Comparison of ENCODE assay signal across 8 mouse cellular contexts in genomic region chr15:12117242-12118092, GRCm38 (mm10). TPM values are rescaled to one million over a fixed set of nuclear protein-coding genes. Genes with fewer than 3 reads are reported as not detected.
DNase-seq lines count a peak whose midpoint lies in the region; ATAC-seq and TF ChIP-seq lines count a peak whose summit lies in the region.

Gene Zfr (plus strand): TSS chr15:12117831.

- H3K27ac ChIP-seq in forebrain, embryonic 10.5 days: peak within 1 kb of the TSS; percentile 99
- peak within 1 kb of the TSS; percentile 98 for H3K27ac ChIP-seq in heart, embryonic 15.5 days
- peak within 1 kb of the TSS; percentile 43 for H3K27ac ChIP-seq in liver, embryonic 14.5 days
- peak within 1 kb of the TSS; percentile 89 for H3K27ac ChIP-seq in neural tube, embryonic 11.5 days (ENCODE audit: low read depth, low read length)
- peak within 1 kb of the TSS; percentile 97 for H3K27ac ChIP-seq in stomach, postnatal 0 days (replicated peaks)

- H3K27me3 ChIP-seq in forebrain, embryonic 10.5 days (ENCODE audit: poor library complexity, severe bottlenecking): peaks cover 10% of the 10 kb centered on the region; the same call in 1 of the 2 replicates
- no peaks in the 10 kb centered on the region for H3K27me3 ChIP-seq in heart, embryonic 15.5 days
- H3K27me3 ChIP-seq in liver, embryonic 14.5 days (ENCODE audit: control insufficient read depth, insufficient read depth, low read length): no peaks in the 10 kb centered on the region
- no peaks in the 10 kb centered on the region for H3K27me3 ChIP-seq in neural tube, embryonic 11.5 days (ENCODE audit: control insufficient read depth, insufficient read depth, low read length)
- no peaks in the 10 kb centered on the region for H3K27me3 ChIP-seq in stomach, postnatal 0 days (ENCODE audit: control insufficient read depth, insufficient read depth, low read length)

- H3K4me2 ChIP-seq in heart, embryonic 15.5 days: peak within 1 kb of the TSS; percentile 82
- H3K4me2 ChIP-seq in liver, embryonic 14.5 days (ENCODE audit: low read depth): peak within 1 kb of the TSS; percentile 72
- H3K4me2 ChIP-seq in neural tube, embryonic 11.5 days (ENCODE audit: low read depth): peak within 1 kb of the TSS; percentile 60
- H3K4me2 ChIP-seq in stomach, postnatal 0 days (replicated peaks; ENCODE audit: low read depth): peak within 1 kb of the TSS; percentile 74

- no peaks in the 10 kb centered on the region for H3K9me3 ChIP-seq in forebrain, embryonic 10.5 days
- no peaks in the 10 kb centered on the region for H3K9me3 ChIP-seq in heart, embryonic 15.5 days (replicated peaks)
- no peaks in the 10 kb centered on the region for H3K9me3 ChIP-seq in liver, embryonic 14.5 days (ENCODE audit: control insufficient read depth, low read length)
- no peaks in the 10 kb centered on the region for H3K9me3 ChIP-seq in neural tube, embryonic 11.5 days (ENCODE audit: control insufficient read depth, low read length)
- no peaks in the 10 kb centered on the region for H3K9me3 ChIP-seq in stomach, postnatal 0 days (ENCODE audit: control insufficient read depth, low read length)

- H3K4me1 ChIP-seq in forebrain, embryonic 10.5 days: peaks cover 34% of the 10 kb centered on the region
- H3K4me1 ChIP-seq in heart, embryonic 15.5 days (replicated peaks): peaks cover 29% of the 10 kb centered on the region
- peaks cover 8 to 15% of the 10 kb centered on the region in 2 experiments for H3K4me1 ChIP-seq in liver, embryonic 14.5 days (replicated peaks; ENCODE audit: control insufficient read depth in 2 of 2, insufficient read depth in 2 of 2, low read length in 1 of 2)
- no peaks in the 10 kb centered on the region for H3K4me1 ChIP-seq in neural tube, embryonic 11.5 days (ENCODE audit: control insufficient read depth, insufficient read depth, low read length)
- H3K4me1 ChIP-seq in stomach, postnatal 0 days (replicated peaks; ENCODE audit: control insufficient read depth, insufficient read depth): no peaks in the 10 kb centered on the region

- no peak for TF ChIP-seq EP300 in liver, embryonic 14.5 days (IDR thresholded peaks at IDR 0.05; ENCODE audit: low read depth)
- no peak for TF ChIP-seq EP300 in stomach, postnatal 0 days (optimal IDR thresholded peaks at IDR 0.05)

- under 1% methylated on average over 52 of the region's 59 CpGs for WGBS in forebrain, embryonic 10.5 days
- WGBS in heart, embryonic 15.5 days: under 1% methylated on average over 58 of the region's 59 CpGs
- under 1% methylated on average over 53 of the region's 59 CpGs for WGBS in liver, embryonic 14.5 days (ENCODE audit: insufficient replicate concordance)
- WGBS in neural tube, embryonic 11.5 days: 0% methylated on average over 51 of the region's 59 CpGs
- WGBS in stomach, postnatal 0 days: under 1% methylated on average over 37 of the region's 59 CpGs

- H3K9ac ChIP-seq in heart, embryonic 15.5 days: peak within 1 kb of the TSS; percentile 91
- peak within 1 kb of the TSS; percentile 87 for H3K9ac ChIP-seq in liver, embryonic 14.5 days (replicated peaks)
- H3K9ac ChIP-seq in neural tube, embryonic 11.5 days (ENCODE audit: low read length): peak within 1 kb of the TSS; percentile 98
- H3K9ac ChIP-seq in stomach, postnatal 0 days (ENCODE audit: low read length): peak within 1 kb of the TSS; percentile 99

- peaks cover 18% of the 10 kb centered on the region for H3K36me3 ChIP-seq in forebrain, embryonic 10.5 days (replicated peaks)
- no peaks in the 10 kb centered on the region; the same call in 1 of the 2 replicates for H3K36me3 ChIP-seq in heart, embryonic 15.5 days
- no peaks in the 10 kb centered on the region; the same call in 1 of the 2 replicates for H3K36me3 ChIP-seq in liver, embryonic 14.5 days (replicated peaks; ENCODE audit: control insufficient read depth, insufficient read depth, low read depth)
- H3K36me3 ChIP-seq in neural tube, embryonic 11.5 days (ENCODE audit: control insufficient read depth, insufficient read depth, low read length): no peaks in the 10 kb centered on the region
- no peaks in the 10 kb centered on the region for H3K36me3 ChIP-seq in stomach, postnatal 0 days (ENCODE audit: control insufficient read depth, insufficient read depth, low read length)

- ATAC-seq in CD4-positive, CD25-positive, alpha-beta regulatory T cell, adult 4 months: peak; percentile 79
- ATAC-seq in heart, embryonic 15.5 days (replicated peaks; ENCODE audit: insufficient number of reproducible peaks, insufficient read depth, low FRiP score, low read depth): peak; percentile 91
- ATAC-seq in liver, embryonic 14.5 days (ENCODE audit: insufficient read depth): peak; percentile 88
- peak; percentile 93 for ATAC-seq in neural tube, embryonic 11.5 days (ENCODE audit: insufficient read depth, low FRiP score, low TSS enrichment)
- peak; percentile 90 for ATAC-seq in stomach, postnatal 0 days (ENCODE audit: low FRiP score, low TSS enrichment)

- DNase-seq in c-Kit-negative CD71-positive TER-119-positive erythroid progenitor cells, embryonic 14.5 days (ENCODE audit: low read depth, low spot score): peak; percentile 81
- DNase-seq in forebrain, embryonic 10.5 days (ENCODE audit: extremely low spot score, low spot score): peak; percentile 91
- DNase-seq in kidney, postnatal 25 days: peak; percentile 92 to 96
- DNase-seq in liver, embryonic 14.5 days (ENCODE audit: low read depth in 3 of 3, low spot score in 3 of 3): peak; percentile 66 to 79 (median 68)
- peak; percentile 91 for DNase-seq in neural tube, embryonic 11.5 days (ENCODE audit: low spot score)
- DNase-seq in stomach, postnatal 0 days (ENCODE audit: low spot score): peak; percentile 92

- H3K4me3 ChIP-seq in forebrain, embryonic 10.5 days: peak within 1 kb of the TSS; percentile 99
- H3K4me3 ChIP-seq in heart, embryonic 15.5 days: peak within 1 kb of the TSS; percentile 93
- peak within 1 kb of the TSS; percentile 80 to 88 for H3K4me3 ChIP-seq in liver, embryonic 14.5 days (ENCODE audit: insufficient read depth in 1 of 2, low read depth in 2 of 2, low read length in 2 of 2)
- H3K4me3 ChIP-seq in neural tube, embryonic 11.5 days (ENCODE audit: low read depth, low read length): peak within 1 kb of the TSS; percentile 100
- peak within 1 kb of the TSS; percentile 98 for H3K4me3 ChIP-seq in stomach, postnatal 0 days (ENCODE audit: low read depth, low read length)

- peak; percentile 74 for TF ChIP-seq CTCF in liver, embryonic 14.5 days (IDR thresholded peaks at IDR 0.05; ENCODE audit: low read depth)
- TF ChIP-seq CTCF in stomach, postnatal 0 days (IDR thresholded peaks at IDR 0.05; ENCODE audit: low read depth): peak; percentile 51

RNA-seq across cellular contexts. Expression of gene Zfr, which starts in this region (rescaled TPM):
- 100 to 1,000 TPM; 189 to 227 TPM for polyA plus RNA-seq in CD4-positive, CD25-positive, alpha-beta regulatory T cell, adult 4 months (2017; shearing (Covaris generic))
- polyA plus RNA-seq in forebrain, embryonic 10.5 days (2016; fragmentation: Nextera tagmentation; extraction: Ambion mirVana): 126 and 135 TPM in 2 replicates
- 79.7 and 99.0 TPM in 2 replicates for polyA plus RNA-seq in heart, embryonic 15.5 days (2015; fragmentation: Nextera tagmentation; extraction: Ambion mirVana)
- polyA plus RNA-seq in liver, embryonic 14.5 days (2012; rRNA removed): 17.8 and 21.8 TPM in 2 replicates
- polyA plus RNA-seq in liver, embryonic 14.5 days (2014; fragmentation: Nextera tagmentation; extraction: Ambion mirVana): 42.2 and 49.5 TPM in 2 replicates
- 153 and 156 TPM in 2 replicates for polyA plus RNA-seq in neural tube, embryonic 11.5 days (2014; fragmentation: Nextera tagmentation; extraction: Ambion mirVana)
- 40.5 and 52.9 TPM in 2 replicates for polyA plus RNA-seq in stomach, postnatal 0 days (2015; fragmentation: Nextera tagmentation; extraction: Ambion mirVana)

Comparison
In these comparisons a context has a peak if more than half of its experiments do, and no peak if none do; other contexts are left out.
1. Peak in every context shown above with its lines: DNase-seq, ATAC-seq, H3K4me3 ChIP-seq and H3K27ac ChIP-seq.
2. H3K27ac ChIP-seq: peak in every context shown above with its lines; median percentile 99 in forebrain, embryonic 10.5 days; 98 in heart, embryonic 15.5 days; 97 in stomach, postnatal 0 days; 89 in neural tube, embryonic 11.5 days; 43 in liver, embryonic 14.5 days.